Mouse (Mus musculus): ENCODE measurements around the gene Napb.
A peak's percentile ranks its signal among the peaks of the same experiment; 100 is the strongest.

The Napb gene

DNA sequence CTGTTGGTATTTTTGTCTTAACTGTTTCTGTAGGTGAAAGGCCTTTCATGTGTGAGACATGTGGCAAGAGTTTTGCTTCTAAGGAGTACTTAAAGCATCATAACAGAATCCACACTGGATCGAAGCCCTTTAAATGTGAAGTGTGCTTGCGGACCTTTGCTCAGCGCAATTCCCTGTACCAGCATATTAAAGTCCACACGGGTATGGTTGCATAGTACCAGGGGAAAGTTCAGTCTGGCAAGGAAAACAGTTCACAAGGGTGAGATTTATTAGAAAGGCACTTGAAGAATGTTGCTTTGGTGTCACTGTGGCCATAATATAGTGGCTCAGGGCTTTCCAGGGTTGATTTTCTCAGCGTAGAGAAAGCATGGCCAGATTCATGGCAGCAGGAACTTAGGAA lies 44.3 kb downstream of the Napb start:
- DNase-seq, result no peak

DNA sequence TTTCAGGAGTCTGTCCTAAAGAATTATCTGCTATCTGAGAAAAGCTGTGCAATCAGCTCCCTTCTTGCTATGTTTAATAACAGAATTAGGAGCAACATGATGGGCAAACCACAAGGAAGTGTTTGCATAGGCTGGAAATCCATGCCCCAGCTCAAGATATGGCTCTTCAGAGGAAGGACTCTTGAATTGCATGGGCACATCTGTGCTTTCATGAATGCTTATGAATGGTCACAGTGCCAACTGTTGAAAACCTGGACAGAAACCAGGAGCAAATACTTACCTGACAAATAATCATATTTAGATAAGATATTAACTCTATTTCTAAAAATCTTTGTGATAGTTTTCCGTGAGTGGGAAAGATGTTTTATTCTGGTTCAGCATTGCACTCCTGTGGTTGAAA lies 45.4 kb downstream of the Napb start:
- DNase-seq, result peak; percentile 73

- DNase-seq, result peak; percentile 82
These were observed 46.6 kb downstream of the Napb start for GRCm38 (mm10) chr2:148685709-148686108.

GRCm38 (mm10) chr2:148684972-148685371 lies 47.3 kb downstream of the Napb start:
- no peak for DNase-seq

DNA sequence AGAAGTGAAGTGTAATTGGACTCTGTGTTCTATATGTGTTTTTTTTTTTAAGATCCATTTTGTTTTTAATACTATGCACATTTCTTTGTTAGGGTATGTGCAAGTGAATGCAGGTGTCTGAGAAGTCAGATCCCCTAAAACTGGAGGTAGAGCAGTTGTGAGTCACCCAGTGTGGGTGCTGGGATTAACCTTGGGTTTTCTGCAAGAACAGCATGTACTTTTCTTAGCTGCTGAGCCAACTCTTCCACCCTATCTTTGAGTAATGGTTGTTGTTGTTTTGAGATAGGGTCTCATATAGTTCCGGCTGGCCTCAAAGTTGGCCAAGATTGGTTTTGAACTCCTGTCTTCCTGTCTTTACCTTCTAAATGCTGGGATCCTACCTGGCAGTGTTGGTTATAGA lies 49.2 kb downstream of the Napb start:
- DNase-seq, result no peak

GRCm38 (mm10) chr2:148681461-148681891 lies 50.8 kb downstream of the Napb start:
- DNase-seq, result peak; percentile 62

GRCm38 (mm10) chr2:148680775-148681291 lies 51.4 kb downstream of the Napb start, which contains the start of gene Gzf1:
TSS of gene Gzf1 (plus strand) at chr2:148681023.
- peak; percentile 100 for DNase-seq

- peak; percentile 73 for DNase-seq
These were observed 52.9 kb downstream of the Napb start for GRCm38 (mm10) chr2:148679346-148679745.

- peak; percentile 56 for DNase-seq
These were observed 54.5 kb downstream of the Napb start for GRCm38 (mm10) chr2:148677801-148678200.

GRCm38 (mm10) chr2:148672199-148673096 lies 59.8 kb downstream of the Napb start, which contains the start of gene Nxt1:
TSS of gene Nxt1 (plus strand) at chr2:148672601.
- DNase-seq, result peak; percentile 99

- no peak for DNase-seq
These were observed 68.8 kb downstream of the Napb start for GRCm38 (mm10) chr2:148663458-148663857.

GRCm38 (mm10) chr2:148654961-148655360 lies 77.3 kb downstream of the Napb start:
- DNase-seq, result peak; percentile 86

- no peak for DNase-seq
These were observed 81.5 kb downstream of the Napb start for GRCm38 (mm10) chr2:148650587-148651357.

GRCm38 (mm10) chr2:148644421-148645000 lies 87.8 kb downstream of the Napb start:
- DNase-seq, result no peak

Data from lung, postnatal 36 days (tissue).